Mouse (Mus musculus) forebrain, embryonic 11.5 days (tissue): Measurements from ENCODE around the gene Gas7. TPM values are rescaled to one million over a fixed set of nuclear protein-coding genes. Genes with fewer than 3 reads are reported as not detected.

Experiments used
- ATAC-seq: fragments of 200-750 bp; cut with Nextera tagmentation; replicated peaks from 2 replicates; pipeline ENCODE4 v1.8.0; 2017; ENCODE audit warnings: moderate TSS enrichment; ENCODE audit not compliant: low FRiP score
- DNase-seq: peaks from one replicate; pipeline ENCODE4 v3.0.0-alpha.2; 2017; ENCODE audit warnings: low spot score
- H3K27ac ChIP-seq: fragments of 300-500 bp; sonication (generic); 2 replicates; pipeline ENCODE4 v1.5.1; 2014; ENCODE audit warnings: low read depth, low read length
- H3K27me3 ChIP-seq: fragments of 300-500 bp; sonication (generic); 2 replicates; pipeline ENCODE4 v1.6.1; 2014; ENCODE audit warnings: mild to moderate bottlenecking, low read length, mixed read lengths; ENCODE audit not compliant: control insufficient read depth, insufficient read depth
- H3K36me3 ChIP-seq: fragments of 300-500 bp; sonication (generic); 2 replicates; pipeline ENCODE4 v1.6.1; 2014; ENCODE audit warnings: mild to moderate bottlenecking, low read length, moderate library complexity, mixed read lengths; ENCODE audit not compliant: control insufficient read depth, insufficient read depth
- H3K4me1 ChIP-seq: fragments of 300-500 bp; sonication (generic); replicated peaks from 2 replicates; pipeline ENCODE4 v1.6.1; 2014; ENCODE audit warnings: low read length, mixed read lengths; ENCODE audit not compliant: control insufficient read depth, insufficient read depth
- H3K4me2 ChIP-seq: fragments of 300-500 bp; sonication (generic); 2 replicates; pipeline ENCODE4 v1.6.1; 2014; ENCODE audit warnings: low read depth, mild to moderate bottlenecking, low read length, moderate library complexity, mixed read lengths; ENCODE audit not compliant: severe bottlenecking
- H3K4me3 ChIP-seq: fragments of 300-500 bp; sonication (generic); 2 replicates; pipeline ENCODE4 v1.5.1; 2014; ENCODE audit warnings: low read depth, low read length
- H3K9ac ChIP-seq: fragments of 300-500 bp; sonication (generic); 2 replicates; pipeline ENCODE4 v1.6.1; 2014; ENCODE audit warnings: low read length
- H3K9me3 ChIP-seq: fragments of 300-500 bp; sonication (generic); 2 replicates; pipeline ENCODE4 v1.6.1; 2016; ENCODE audit warnings: low read length, mixed read lengths; ENCODE audit not compliant: control insufficient read depth
- WGBS: fragments of 180-500 bp; shearing (Covaris S2); extraction: QIAGEN DNeasy Blood & Tissue Kit; methylation state at CpG from one replicate; pipeline ENCODE4 v1.1.7; 2014; 5-methylcytosine and 5-hydroxymethylcytosine counted together
- polyA plus RNA-seq: library from polyadenylated mRNA; unstranded; fragments of >200 nt; fragmentation: Nextera tagmentation; extraction: Ambion mirVana; gene quantifications from 2 replicates; pipeline ENCODE4 v1.2.1, GENCODE M21; 2014

Gene Gas7
- polyA plus RNA-seq, 1 experiment from 2014 or later: 3.4 TPM

DNA sequence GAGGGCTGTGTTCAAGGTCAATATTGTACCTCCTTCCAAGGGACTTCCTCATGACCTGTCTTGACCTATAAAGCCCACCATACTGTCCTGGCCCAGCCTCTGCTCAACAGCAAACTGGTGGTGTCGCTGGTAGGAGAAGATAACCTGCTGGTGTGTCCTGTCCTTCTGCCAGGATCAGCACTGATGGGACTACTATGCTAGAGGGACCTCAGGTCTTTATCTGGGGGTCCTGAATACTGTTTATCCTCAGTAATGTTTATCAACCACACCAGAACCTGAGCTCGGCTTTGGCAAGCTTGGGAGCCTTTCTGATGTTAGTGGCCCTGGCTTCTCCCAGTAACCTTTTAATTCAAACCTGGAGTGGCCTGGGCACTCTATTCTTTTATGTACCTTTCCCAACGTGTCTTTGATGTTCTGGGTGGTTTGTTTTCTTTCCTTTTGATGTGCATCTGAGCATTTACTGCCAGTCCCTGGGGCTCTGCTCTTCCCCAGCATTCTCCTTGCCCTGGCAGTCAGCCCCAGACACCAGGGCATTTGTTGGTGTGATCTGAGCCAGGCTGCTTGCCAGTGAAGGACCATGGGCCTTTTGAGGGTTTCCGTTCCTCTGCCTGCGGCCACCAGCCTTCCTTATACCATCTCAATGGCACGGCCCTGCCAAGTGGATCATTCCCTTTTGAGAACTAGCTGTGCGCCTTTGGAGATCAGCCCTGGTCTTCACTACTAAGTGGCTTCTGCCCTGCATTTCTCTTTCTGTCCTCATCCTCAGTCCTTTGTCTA lies 46.4 kb downstream of the Gas7 start:
- ATAC-seq (no peak), DNase-seq (no peak)
- 81% methylated on average over 7 of the region's 7 CpGs for WGBS

DNA sequence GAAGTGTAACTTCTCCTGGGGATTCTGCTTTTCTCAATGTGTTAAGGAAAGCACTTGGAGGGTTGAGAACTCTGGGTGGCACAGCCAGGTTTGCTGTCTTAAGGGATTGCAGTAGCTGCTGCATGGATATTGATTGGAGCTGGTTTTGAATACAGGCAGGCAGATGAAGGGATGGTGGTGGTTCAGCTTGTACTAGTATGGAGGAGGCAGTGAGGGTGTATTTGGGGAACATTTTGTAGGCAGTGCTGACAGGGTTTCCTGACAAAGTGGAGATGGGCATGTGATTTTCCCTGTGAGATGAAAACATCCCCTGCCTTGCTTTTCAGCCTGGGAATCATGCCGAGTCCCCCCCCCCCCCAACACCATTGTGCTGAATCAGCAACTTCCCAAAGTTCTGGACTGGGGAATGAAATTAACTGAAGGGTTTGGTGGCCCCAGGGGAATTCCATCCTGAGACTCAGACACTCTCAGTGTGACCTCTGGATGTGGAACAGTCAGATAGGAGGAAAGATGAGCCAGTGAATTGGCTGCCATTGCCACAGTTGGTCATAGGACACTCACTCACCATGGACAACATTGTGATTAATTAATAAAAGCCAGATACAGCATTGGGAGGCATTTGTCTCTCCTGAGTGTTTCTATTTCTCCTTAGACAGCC lies 54.1 kb downstream of the Gas7 start:
- Histone ChIP-seq H3K27ac (no peak overlapping the region), H3K4me2 (no peak overlapping the region), H3K36me3 (no peaks in the 10 kb centered on the region), H3K9ac (no peak overlapping the region), H3K9me3 (no peaks in the 10 kb centered on the region), H3K4me1 (no peaks in the 10 kb centered on the region), H3K4me3 (no peak overlapping the region), H3K27me3 (no peaks in the 10 kb centered on the region)
- DNase-seq: no peak
- no peak for ATAC-seq
- WGBS: 70% methylated on average over 1 of the region's 1 CpGs

More for the DNA sequence above, 46.4 kb downstream of the Gas7 start:
- no peak overlapping the region for H3K27ac ChIP-seq
- no peaks in the 10 kb centered on the region for H3K27me3 ChIP-seq
- H3K4me3 ChIP-seq: no peak overlapping the region
- H3K9ac ChIP-seq: no peak overlapping the region
- H3K36me3 ChIP-seq: no peaks in the 10 kb centered on the region
- no peaks in the 10 kb centered on the region for H3K4me1 ChIP-seq
- no peak overlapping the region for H3K4me2 ChIP-seq
- no peaks in the 10 kb centered on the region for H3K9me3 ChIP-seq

DNA sequence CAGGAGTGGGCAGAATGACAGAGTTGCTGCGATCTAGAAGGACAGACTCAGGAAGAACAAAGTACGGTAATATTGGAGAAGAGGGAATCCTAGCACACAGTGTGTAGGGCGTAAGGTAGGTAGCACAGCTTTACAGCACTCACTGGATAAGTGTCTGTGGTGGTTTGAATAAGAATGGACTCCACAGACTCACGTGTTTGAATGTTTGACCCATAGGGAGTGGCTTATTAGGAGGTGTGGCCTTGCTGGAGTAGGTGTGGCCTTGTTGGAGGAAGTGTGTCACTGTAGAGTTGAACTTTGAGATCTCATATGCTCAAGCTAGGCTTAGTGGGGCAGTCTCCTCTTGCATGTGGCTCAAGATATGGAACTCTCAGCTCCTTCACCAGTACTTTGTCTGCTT lies 55.6 kb downstream of the Gas7 start:
- H3K27ac ChIP-seq: no peak overlapping the region
- ATAC-seq: no peak
- H3K9me3 ChIP-seq: no peaks in the 10 kb centered on the region
- H3K36me3 ChIP-seq: no peaks in the 10 kb centered on the region
- no peaks in the 10 kb centered on the region for H3K27me3 ChIP-seq
- H3K9ac ChIP-seq: no peak overlapping the region
- no peak for DNase-seq
- no peaks in the 10 kb centered on the region for H3K4me1 ChIP-seq
- 81% methylated on average over 4 of the region's 4 CpGs for WGBS
- no peak overlapping the region for H3K4me2 ChIP-seq
- H3K4me3 ChIP-seq: no peak overlapping the region

DNA sequence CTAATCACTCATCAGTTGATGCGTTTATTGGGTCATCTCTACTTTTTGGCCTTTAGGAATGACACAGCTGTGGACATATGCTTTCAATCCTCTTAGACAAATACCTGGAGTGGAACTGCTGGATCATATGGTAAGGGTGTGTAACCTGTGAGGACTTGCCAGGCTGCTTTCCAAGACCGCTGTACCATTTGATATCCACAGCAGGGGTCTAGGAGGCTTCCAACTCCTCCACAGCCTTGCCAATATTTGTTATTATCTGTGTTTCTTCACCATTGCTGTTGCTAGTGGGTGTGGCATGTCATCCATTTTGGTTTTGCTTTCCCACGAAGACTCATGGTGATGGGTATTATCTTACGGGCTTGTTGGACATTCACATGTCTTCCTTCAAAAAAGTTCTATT lies 57.8 kb downstream of the Gas7 start:
- no peak for DNase-seq
- Histone ChIP-seq H3K27me3 (no peaks in the 10 kb centered on the region), H3K4me2 (no peak overlapping the region), H3K9ac (no peak overlapping the region), H3K27ac (no peak overlapping the region), H3K4me1 (no peaks in the 10 kb centered on the region), H3K9me3 (no peaks in the 10 kb centered on the region; the same call in 1 of the 2 replicates), H3K36me3 (no peaks in the 10 kb centered on the region), H3K4me3 (no peak overlapping the region)
- ATAC-seq: no peak
- WGBS: 90% methylated on average over 4 of the region's 4 CpGs

DNA sequence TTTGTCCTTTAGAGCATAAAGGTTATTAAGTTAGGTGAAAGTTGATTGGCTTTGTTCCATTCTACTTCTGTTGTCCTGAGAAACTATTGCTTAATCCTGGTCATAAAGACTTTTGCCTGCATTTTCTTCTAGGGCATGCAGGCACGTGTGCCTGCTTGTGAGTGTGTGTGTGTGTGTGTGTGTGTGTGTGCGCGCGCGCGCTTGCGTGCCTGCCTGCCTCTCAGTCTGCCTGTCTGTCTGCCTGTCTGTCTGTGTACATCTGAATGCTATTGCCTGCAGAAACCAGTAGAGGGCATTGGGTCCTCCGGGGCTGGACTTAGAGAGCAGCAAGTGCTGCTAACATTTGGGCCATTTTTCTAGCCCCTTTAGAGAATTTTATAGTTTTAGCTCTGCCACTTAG lies 59.2 kb downstream of the Gas7 start:
- WGBS: 94% methylated on average over 8 of the region's 8 CpGs
- Histone ChIP-seq H3K9me3 (no peaks in the 10 kb centered on the region; the same call in 1 of the 2 replicates), H3K9ac (no peak overlapping the region), H3K4me1 (no peaks in the 10 kb centered on the region), H3K27me3 (no peaks in the 10 kb centered on the region), H3K4me2 (no peak overlapping the region), H3K36me3 (no peaks in the 10 kb centered on the region), H3K4me3 (no peak overlapping the region), H3K27ac (no peak overlapping the region)
- no peak for ATAC-seq
- DNase-seq: no peak

DNA sequence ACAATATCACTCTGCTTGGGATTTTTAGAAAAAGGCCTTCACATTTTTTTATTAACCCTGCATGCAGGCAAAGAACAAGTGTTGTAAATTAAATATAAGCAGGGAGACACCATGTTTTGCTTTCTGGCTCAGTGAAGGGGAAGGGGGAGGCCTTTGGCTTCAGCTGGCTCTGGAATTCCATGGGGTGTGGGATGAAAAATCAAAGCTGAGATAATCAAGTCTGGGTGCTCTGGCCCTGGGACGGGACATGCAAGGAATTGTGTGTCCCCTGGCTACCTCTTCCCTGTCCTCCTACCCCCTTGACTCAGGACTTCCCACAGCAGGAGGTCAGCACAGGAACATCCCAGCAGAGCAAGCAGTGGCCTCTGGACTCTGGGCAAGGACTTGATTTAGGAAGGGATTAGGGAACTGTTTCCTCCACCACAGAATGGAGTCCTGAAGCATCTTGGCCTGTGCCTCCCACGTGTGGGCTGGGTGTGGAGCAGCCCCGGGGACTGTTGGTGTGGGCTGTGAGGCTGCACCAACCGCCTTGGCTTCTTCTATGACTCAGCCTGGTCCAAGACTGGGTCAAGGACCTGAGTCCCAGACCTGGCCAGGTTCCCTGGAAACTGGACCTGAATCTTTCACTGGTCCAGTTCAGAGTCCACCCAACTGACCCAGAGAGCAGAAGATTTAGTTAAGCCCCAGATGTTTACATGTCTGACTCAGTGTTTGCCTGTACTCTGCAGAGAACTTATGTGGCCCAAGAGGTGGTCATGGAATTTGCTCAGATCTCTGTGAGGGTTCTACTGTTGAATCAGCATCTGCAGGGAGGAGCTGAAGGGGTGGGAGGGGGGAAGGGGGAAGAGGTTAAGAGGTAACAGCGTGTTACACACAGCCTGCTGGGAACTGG lies 60.0 kb downstream of the Gas7 start:
- Histone ChIP-seq H3K4me1 (no peaks in the 10 kb centered on the region), H3K4me3 (no peak overlapping the region), H3K27me3 (no peaks in the 10 kb centered on the region), H3K9ac (no peak overlapping the region), H3K27ac (no peak overlapping the region), H3K9me3 (no peaks in the 10 kb centered on the region; the same call in 1 of the 2 replicates), H3K4me2 (no peak overlapping the region), H3K36me3 (no peaks in the 10 kb centered on the region)
- ATAC-seq: no peak
- WGBS: 59% methylated on average over 5 of the region's 5 CpGs
- no peak for DNase-seq

DNA sequence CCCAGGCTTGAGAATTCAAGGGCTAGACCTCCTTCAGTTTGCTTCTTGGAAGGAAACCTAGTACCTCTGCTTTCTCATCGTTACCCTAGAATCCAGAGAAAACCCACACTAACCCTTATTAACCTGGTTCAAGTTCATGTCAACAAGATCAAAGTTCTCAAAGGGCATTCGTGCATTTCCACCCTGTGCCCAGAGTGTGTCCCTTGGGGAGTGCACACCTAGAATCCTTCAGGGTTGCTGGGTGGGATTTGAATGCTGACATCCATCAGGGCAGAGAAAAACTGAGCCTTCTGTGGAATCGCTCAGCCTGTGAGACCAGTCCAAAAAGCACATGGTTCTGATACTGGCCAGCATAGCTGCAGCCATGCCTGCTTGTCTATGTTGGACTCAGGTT lies 60.7 kb downstream of the Gas7 start:
- H3K27ac ChIP-seq: no peak overlapping the region
- 78% methylated on average over 3 of the region's 3 CpGs for WGBS
- no peak for ATAC-seq
- H3K4me1 ChIP-seq: no peaks in the 10 kb centered on the region
- no peaks in the 10 kb centered on the region for H3K27me3 ChIP-seq
- no peak overlapping the region for H3K4me2 ChIP-seq
- H3K36me3 ChIP-seq: no peaks in the 10 kb centered on the region
- H3K9ac ChIP-seq: no peak overlapping the region
- no peak overlapping the region for H3K4me3 ChIP-seq
- DNase-seq: no peak
- H3K9me3 ChIP-seq: no peaks in the 10 kb centered on the region; the same call in 1 of the 2 replicates

DNA sequence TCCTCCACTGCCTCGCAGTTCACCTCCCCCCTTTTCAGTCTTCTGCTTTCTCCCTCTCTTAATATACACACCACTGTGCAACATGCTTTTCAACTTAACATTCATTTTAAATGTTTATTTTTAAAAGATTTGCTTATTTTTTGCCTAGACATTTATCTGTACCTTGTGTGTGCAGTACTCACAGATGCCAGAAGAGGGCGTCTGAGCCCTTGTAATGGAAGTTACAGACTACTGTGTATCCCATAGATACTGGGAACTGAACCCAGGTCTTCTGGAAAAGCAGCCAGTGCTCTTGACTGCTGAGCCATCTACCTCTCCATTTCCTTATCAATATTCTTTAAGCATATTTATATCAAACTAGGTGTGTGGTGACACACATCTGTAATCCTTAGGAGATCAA lies 62.5 kb downstream of the Gas7 start:
- Histone ChIP-seq H3K9ac (no peak overlapping the region), H3K9me3 (no peaks in the 10 kb centered on the region; the same call in 1 of the 2 replicates), H3K4me1 (no peaks in the 10 kb centered on the region), H3K4me3 (no peak overlapping the region), H3K27ac (no peak overlapping the region), H3K27me3 (no peaks in the 10 kb centered on the region), H3K36me3 (no peaks in the 10 kb centered on the region), H3K4me2 (no peak overlapping the region)
- DNase-seq (no peak), ATAC-seq (no peak)
- 69% methylated on average over 2 of the region's 2 CpGs for WGBS
